Mouse (Mus musculus): ENCODE measurements at regions not wholly inside any gene's neighbourhood (a gene's known extent, or its start where the extent isn't known, plus 50 kb on each side); places are given as distances from the start of the nearest gene placed in this dataset.
"Not testable (repeated sequence)": the region's sequence is repeated elsewhere in the genome, so short reads cannot be mapped to it uniquely, and the experiment has no call there.

- DNase-seq (ENCODE audit: low spot score) = not testable (repeated sequence)
These were observed 338.1 kb downstream of the Gm21863 start for GRCm38 (mm10) chr12:20292368-20292767.

- DNase-seq (ENCODE audit: low spot score) = peak; percentile 37
These were observed 357.9 kb downstream of the Gm21863 start for GRCm38 (mm10) chr12:20311951-20312849.
